Mouse (Mus musculus) skeletal muscle tissue, adult 2 months (tissue): ENCODE data around the gene Cfap54.
A peak's percentile ranks its signal among the peaks of the same experiment; 100 is the strongest.

Source experiments
- DNase-seq: peaks from one replicate; pipeline ENCODE4 v3.0.0-alpha.2; 2012; ENCODE audit warnings: low read depth, low spot score

Gene Cfap54

DNA sequence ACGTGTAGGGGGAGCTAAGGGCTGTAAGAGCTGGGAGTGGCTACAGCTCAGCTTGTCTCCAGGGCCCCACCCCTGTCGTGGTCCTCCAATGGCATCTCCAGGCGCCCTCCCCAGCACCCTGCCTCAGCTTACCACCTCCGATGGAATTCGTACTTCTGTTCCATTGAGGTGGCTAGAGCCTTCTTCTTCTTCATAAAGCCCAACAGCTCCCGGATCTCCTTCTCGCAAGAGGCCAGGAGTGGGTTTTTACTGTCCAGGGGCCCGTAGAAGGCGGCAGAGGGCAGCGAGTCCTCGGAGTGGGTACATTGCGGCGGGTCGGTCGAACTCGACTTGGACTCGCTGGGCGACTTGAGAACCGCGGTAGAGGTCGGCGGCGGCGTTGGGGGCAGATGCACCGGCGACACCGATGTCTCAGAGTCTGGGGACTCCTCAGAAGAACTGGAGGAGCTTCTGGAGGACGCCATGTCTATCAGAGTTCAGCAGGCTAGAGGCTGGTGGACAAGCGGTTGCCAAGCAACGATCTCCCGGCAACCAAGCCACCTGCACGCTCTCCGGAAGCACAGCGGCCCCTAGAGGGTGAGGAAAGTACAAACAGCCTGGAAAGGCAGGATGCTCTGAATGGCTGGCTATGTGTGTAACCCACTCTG lies at the start of gene Cfap54:
Cfap54 (minus strand) TSS at position 486 of the 647 bp plus-strand sequence.
- peak; percentile 85 for DNase-seq

DNA sequence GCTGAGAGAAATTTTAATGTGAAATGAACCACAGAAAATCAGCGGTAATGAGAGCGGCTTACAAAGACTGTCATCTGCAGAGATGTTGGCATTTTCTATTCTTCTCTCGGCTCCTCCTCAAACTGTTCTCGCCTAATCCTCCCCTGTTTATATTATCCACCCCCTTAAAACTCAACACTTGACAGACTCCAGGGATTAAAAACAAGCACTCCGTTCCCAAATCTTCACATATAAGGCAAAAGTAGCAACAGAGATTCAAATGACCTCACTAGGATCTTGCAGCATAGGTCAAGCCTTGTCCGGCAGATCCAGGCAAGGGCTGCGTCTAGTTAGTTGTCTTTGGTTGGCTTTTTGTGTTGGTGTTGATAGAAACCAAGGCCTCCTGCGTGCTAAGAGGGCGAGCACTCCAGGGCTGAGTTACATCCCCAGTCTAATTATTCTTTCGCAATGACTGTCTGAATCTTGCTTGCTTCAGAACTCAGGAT lies 49.1 kb upstream of the Cfap54 start:
- peak; percentile 18 for DNase-seq

DNA sequence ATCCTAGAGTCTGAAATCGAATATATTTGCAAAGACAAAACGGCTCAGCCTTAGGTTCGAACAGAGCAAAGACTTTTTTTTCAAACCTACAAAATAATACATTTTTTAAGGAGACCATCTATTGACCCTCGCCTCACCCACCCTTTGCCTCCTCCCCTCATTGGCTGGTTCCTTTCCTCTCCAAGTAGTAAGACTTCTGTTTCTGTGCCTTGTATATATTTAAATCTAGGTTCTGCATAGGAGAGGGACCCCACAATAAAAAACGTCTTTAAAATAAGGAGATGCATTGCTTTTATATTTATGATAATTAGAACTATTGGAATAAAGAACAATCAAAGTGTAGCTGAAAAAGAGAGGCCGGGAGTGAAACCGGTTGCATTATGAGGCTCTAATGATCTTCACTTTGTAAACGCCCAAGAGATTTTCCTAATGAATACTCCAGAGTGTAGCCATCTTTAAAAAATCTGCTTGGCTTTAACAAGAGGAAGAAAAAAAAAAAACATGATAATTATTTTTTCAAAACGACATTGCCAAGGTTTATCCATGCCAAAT lies 48.6 kb upstream of the Cfap54 start:
- no peak for DNase-seq

- no peak for DNase-seq
Measured at GRCm38 (mm10) chr10:93129345-93129744, 47.9 kb upstream of the Cfap54 start.

DNA sequence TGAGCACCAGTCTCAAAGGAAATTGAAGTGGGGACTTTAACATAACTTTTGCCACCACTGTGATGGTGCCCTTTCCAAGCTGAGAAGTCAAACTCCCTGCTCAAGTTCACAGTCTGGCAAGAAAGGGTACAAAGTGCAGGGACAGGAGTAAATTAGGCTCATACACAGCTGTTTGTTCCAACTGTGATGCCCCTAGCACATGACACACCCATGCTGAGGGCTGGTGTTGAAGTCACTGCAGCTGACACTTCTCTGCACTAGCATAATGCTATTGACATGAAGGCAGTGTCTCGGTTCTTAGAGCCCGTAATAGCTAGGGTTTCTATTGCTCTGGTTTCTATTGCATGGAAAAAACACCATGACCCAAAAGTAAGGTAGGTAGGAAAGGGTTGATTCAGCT lies 47.1 kb upstream of the Cfap54 start:
- no peak for DNase-seq

DNA sequence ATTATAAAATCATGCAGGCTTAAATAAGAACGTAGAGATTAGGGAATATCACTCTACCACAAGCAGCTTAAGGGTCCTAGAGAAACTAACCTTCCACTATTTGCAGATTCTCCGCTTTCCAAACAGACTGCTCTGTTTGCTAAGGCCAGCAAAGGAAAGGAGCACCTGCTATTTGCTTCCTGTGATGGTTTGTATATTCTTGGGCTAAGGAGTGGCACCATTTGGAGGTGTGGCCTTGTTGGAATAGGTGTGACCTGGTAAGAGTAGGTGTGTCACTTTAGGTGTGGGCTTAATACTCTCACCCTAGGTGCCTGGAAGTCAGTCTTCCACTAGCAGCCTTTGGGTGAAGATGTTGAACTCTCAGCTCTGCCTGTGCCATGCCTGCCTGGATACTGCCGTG lies 44.6 kb upstream of the Cfap54 start:
- DNase-seq = no peak

DNA sequence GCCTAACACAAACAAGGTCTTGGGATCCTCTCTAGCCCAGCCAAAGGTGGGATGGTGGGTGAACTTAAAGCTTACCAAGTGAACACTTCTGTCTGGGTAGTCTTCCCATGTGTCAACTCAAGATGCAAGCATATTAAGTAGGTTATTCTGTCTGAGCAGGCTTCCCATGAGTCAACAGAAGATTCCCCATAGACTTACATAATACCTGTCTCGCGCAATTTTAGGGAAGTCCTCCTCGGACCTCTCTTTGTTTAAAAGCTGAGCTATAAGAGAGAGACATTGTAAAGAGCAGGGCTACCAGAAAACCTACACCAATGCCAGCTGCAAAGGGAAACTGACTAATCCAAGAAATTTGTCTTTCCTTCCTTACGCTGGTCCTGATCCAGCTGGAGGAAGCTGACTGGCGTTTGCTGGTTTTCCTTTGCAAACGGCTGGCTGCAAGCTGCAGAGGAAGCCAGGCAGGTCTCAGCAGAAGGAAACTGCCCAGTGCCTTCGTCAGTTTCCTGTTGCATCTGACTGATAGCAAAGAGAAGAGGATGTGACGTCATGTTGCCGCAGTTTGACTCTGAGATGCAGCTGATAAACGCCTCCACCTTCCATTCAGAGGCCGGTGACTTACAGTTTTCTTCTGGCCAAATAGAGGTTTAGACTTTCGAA lies 42.7 kb upstream of the Cfap54 start:
- DNase-seq = peak; percentile 79

GRCm38 (mm10) chr10:93123310-93123709 lies 41.9 kb upstream of the Cfap54 start:
- no peak for DNase-seq

DNA sequence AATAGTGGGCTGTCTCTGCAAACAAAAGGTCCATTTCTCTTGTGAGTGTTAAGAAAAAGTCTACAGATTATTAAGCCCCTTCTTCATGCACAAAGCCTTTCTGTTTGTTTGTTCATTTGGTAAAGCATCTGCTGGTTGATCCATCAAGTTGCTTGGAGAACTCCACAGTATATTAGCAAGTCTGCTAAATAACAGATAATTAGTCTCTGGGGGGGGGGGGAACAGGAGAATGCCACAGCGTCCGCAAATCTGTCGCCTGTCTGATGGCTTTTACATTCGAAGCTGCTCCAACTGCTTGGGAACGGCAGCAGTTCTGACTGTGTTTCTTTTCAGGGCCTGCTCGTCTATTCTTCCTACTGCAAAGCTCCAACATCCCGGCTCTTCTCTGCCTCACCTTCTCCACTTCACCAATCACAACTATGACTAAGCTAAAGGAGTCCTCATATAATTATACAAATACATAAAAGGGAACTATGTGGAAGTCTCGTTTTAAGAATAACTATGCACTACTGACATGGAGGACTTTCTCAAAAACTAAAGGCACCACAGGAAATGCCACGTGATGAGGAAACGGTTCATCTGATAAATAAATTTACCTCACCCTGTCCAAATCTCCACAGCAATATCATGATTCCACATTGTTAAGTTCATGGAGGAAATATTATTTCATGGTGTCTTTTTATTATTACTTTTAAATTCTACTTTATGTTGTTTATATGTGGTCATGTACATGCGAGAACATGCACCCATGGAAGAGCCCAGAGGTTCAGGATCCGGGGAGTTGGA lies 41.2 kb upstream of the Cfap54 start:
- DNase-seq = no peak

DNA sequence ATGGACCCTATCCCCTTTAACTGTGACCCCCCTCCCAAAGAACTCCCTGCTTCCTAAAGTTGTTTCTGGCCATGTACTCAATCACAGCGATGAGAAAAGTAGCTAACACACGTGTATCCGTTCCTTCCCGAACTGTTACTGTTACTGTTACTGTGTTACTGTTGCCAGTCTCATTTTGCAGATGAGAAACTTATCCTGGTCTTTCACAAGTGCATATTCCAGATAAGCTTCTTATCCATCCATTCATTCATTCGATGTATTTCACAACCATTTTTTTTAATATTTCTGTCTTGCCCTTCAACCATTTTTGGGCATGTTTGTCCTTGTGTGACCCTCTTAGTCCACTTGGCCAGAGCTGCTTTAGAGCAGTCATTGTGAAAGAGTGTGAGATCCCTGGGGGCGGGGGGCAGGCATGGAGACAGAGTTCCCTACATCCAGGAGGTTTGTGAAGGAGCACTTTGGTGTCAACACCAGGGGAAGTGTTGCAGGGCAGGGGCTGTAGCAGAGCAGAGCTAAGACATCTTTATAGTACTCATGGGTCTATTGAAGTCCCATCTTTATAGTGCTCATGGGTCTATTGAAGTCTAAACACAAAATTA lies 39.9 kb upstream of the Cfap54 start:
- no peak for DNase-seq

GRCm38 (mm10) chr10:93119809-93120208 lies 38.4 kb upstream of the Cfap54 start:
- no peak for DNase-seq

GRCm38 (mm10) chr10:93116636-93117035 lies 35.2 kb upstream of the Cfap54 start:
- DNase-seq = no peak

DNA sequence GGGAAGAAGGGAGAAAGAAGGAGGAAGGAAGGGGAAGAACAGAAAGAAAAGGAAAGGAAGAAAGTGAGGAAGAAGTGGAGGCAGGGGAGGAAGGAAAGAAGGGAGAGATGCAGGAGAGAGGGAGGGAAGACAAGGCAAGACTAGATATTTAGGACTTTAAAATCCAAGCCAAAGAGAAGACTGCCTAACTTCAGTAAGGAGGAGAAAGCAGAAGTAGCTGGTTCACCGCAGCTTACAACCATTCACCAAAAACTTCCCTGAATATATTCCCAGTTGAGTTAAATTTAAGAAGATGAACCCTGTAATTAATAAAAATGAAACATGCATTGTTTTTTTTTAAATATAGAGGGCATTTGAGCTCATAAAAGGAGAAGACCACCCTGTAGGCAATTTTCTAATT lies 34.3 kb upstream of the Cfap54 start:
- no peak for DNase-seq

DNA sequence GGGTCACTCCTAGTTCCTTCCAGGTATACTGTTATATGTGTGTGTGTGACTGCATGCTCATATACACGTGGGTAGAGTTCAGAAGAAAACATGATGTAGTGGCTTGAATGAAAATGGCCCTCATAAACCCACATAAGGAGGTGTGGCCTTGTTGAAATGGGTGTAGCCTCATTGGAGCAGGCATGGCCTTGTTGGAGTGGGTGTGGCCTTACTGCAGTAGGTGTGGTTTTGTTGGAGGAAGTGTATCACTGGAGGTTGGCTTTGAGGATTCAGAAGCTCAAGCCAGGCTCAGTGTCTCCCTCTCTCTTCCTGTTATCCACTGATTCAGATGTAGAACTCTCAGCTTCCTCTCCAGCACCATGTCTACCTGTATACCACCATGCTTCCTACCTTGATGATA lies 33.4 kb upstream of the Cfap54 start:
- DNase-seq = no peak

DNA sequence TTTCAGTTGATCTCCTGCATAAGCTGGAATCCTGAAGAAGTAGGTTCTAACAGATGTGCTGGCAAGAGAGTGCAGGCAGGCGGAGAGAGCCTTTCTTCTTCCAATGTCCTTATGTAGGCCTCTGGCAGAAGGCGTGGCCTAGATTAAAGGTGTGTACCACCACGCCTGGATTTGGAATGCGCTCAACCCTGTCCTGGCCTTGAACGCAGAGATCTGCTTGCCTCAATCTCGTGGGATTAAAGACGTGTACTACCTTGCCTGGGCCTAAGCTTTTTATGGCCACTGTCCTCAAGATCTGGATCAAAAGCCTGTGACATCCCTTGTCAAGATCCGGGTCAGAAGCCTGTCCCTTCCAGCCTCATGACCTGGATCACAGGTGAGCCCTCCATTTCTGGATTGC lies 32.5 kb upstream of the Cfap54 start:
- no peak for DNase-seq

DNA sequence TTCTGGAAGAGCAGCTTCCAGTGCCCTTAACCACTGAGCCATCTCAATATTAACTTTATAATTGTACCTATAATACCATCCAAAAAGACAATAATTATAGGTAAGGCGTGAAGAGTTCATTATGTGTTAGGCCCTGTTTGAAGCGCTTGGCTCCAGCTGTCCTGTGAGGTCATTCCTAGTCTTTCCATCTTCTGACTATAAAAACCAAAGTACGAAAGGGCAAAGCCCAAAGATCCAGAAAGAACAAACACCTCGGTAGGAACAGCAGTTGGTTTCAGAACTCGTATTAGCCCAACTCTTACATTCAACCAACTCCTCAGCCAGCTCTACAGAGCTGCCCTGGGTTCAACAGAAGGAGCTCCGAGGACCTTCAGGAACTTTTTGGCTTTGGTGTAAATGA lies 30.6 kb upstream of the Cfap54 start:
- no peak for DNase-seq

GRCm38 (mm10) chr10:93111412-93111811 lies 30.0 kb upstream of the Cfap54 start:
- no peak for DNase-seq

GRCm38 (mm10) chr10:93105358-93105757 lies 23.9 kb upstream of the Cfap54 start:
- no peak for DNase-seq

DNA sequence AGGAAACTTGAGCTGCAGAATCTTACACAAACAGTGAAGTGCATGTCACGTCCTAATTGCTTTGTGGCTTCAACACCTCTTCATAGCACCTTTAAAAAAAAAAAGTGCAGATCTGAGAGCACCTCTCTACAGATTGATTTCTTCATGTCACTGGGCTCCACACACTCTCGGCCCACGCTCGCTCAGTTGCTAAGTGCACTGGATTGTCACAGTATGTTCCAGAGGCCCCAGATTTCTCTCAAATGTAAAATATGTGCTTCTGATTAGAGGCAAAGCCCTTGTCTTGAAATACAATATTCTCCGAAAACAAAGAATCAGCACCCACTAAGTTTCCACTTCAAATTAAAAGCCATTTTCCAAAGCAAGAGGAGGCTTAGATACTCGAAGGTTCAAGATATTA lies 22.9 kb upstream of the Cfap54 start:
- no peak for DNase-seq

DNA sequence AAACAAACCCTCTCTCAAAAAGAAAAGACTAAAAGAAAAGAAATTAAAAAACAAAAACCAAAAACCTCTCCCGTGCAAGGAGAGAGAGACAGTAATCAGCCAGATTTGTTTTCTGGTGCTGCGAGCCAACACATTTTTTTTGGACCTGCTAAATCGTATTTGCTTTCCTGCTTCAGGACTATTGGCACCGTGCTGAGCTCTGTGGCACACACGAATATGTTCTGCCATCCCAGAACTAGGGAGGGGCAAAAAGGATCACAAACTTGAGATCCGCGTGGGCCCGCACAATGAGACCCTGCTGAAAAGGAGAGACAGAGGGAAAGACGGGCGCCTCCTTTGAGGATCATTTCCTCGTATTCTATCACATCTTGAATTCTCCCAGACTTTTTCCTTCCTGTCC lies 22.3 kb upstream of the Cfap54 start:
- DNase-seq = no peak

- DNase-seq = no peak
Measured at GRCm38 (mm10) chr10:93102321-93102720, 20.9 kb upstream of the Cfap54 start.

- DNase-seq = no peak
Measured at GRCm38 (mm10) chr10:93098211-93098805, 16.9 kb upstream of the Cfap54 start.
